Mouse (Mus musculus): ENCODE data around the gene Reg3g.

GRCm38 (mm10) chr6:78425497-78425896, 43.2 kb downstream of the Reg3g start:
- TF ChIP-seq POLR2A (IDR thresholded peaks at IDR 0.05; ENCODE audit: low read depth, low read length) = no peak
- no peak for TF ChIP-seq CTCF (IDR thresholded peaks at IDR 0.05; ENCODE audit: extremely low read depth, insufficient read length, insufficient replicate concordance, low read depth, low read length)

All from small intestine, adult 2 months (tissue).